Mouse (Mus musculus) liver, embryonic 11.5 days (tissue): Measurements from ENCODE around the gene Uba52. TPM values are rescaled to one million over a fixed set of nuclear protein-coding genes. Genes with fewer than 3 reads are reported as not detected.

ENCODE experiments used
- ATAC-seq: fragments of 200-750 bp; cut with Nextera tagmentation; replicated peaks from 2 replicates; pipeline ENCODE4 v1.8.0; 2017; ENCODE audit warnings: moderate number of reproducible peaks, mild to moderate bottlenecking, moderate TSS enrichment, moderate library complexity; ENCODE audit not compliant: low FRiP score
- DNase-seq: peaks from one replicate; pipeline ENCODE4 v3.0.0-alpha.2; 2017; ENCODE audit warnings: low spot score
- H3K27ac ChIP-seq: fragments of 300-500 bp; sonication (generic); 2 replicates; pipeline ENCODE4 v1.5.1; 2014; ENCODE audit warnings: mild to moderate bottlenecking, low read depth, low read length, control low read depth
- H3K27me3 ChIP-seq: fragments of 300-500 bp; sonication (generic); replicated peaks from 2 replicates; pipeline ENCODE4 v1.6.1; 2014; ENCODE audit warnings: low read length, mixed read lengths; ENCODE audit not compliant: control insufficient read depth, insufficient read depth
- H3K36me3 ChIP-seq: fragments of 300-500 bp; sonication (generic); 2 replicates; pipeline ENCODE4 v1.6.1; 2014; ENCODE audit warnings: mild to moderate bottlenecking, low read length, moderate library complexity, mixed read lengths; ENCODE audit not compliant: control insufficient read depth, insufficient read depth
- H3K4me1 ChIP-seq: fragments of 300-500 bp; sonication (generic); replicated peaks from 2 replicates; pipeline ENCODE4 v1.6.1; 2014; ENCODE audit warnings: low read length, mixed read lengths; ENCODE audit not compliant: control insufficient read depth, insufficient read depth
- H3K4me2 ChIP-seq: fragments of 300-500 bp; sonication (generic); 2 replicates; pipeline ENCODE4 v1.6.1; 2014; ENCODE audit warnings: mild to moderate bottlenecking, control low read depth, moderate library complexity
- H3K4me3 ChIP-seq: fragments of 300-500 bp; sonication (generic); 2 replicates; pipeline ENCODE4 v1.5.1; 2014; ENCODE audit warnings: low read depth, low read length, control low read depth
- H3K9ac ChIP-seq: fragments of 300-500 bp; sonication (generic); 2 replicates; pipeline ENCODE4 v1.6.1; 2014; ENCODE audit warnings: low read depth, low read length, control low read depth
- H3K9me3 ChIP-seq: fragments of 300-500 bp; sonication (generic); 2 replicates; pipeline ENCODE4 v1.6.1; 2016; ENCODE audit warnings: low read length, inconsistent platforms, mixed read lengths; ENCODE audit not compliant: control insufficient read depth
- WGBS: fragments of 180-500 bp; shearing (Covaris S2); extraction: QIAGEN DNeasy Blood & Tissue Kit; methylation state at CpG from one replicate; pipeline ENCODE4 v1.1.7; 2014; 5-methylcytosine and 5-hydroxymethylcytosine counted together
- polyA plus RNA-seq: library from polyadenylated mRNA; unstranded; fragments of >200 nt; fragmentation: Nextera tagmentation; extraction: Ambion mirVana; gene quantifications from 2 replicates; pipeline ENCODE4 v1.2.1, GENCODE M21; 2014

Gene Uba52
- polyA plus RNA-seq, 1 experiment from 2014 or later: 1,077 TPM

DNA sequence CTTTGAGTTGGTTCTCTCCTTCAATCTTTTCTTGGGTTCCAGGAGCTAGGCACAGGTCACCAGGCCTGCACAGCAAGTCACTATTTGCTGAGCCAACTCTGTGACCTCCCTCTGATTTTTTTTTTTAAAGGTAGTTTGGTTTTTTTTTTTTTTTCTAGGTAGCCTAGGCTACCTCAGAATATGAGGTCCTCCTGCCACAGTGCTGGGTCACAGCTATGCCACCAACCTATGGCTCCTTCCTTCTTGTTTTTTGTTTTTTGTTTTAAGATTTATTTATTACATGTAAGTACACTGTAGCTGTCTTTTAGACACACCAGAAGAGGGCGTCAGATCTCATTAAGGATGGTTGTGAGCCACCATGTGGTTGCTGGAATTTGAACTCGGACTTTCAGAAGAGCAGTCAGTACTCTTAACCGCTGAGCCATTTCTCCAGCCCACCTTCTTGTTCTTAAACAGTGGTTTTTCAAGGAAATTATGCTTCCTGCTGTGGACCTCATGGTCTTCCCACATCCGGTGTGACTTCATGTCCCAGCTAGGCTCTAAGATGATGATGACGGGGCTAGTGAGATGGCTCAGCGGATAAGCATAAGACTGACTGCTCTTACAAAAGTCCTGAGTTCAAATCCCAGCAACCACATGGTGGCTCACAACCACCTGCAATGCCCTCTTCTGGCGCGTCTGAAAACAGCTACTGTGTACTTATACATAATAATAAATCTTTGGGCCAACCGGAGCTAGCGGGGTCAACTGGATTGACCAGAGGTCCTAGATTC is 39.0 kb upstream of the Uba52 start:
- Histone ChIP-seq H3K27me3 (no peaks in the 10 kb centered on the region), H3K4me3 (no peak overlapping the region), H3K27ac (no peak overlapping the region), H3K4me2 (no peak overlapping the region), H3K4me1 (peaks cover 60% of the 10 kb centered on the region), H3K9ac (no peak overlapping the region), H3K36me3 (peaks cover 3% of the 10 kb centered on the region; the same call in 1 of the 2 replicates), H3K9me3 (no peaks in the 10 kb centered on the region)
- DNase-seq (no peak), ATAC-seq (no peak)
- 70% methylated on average over 10 of the region's 10 CpGs for WGBS

DNA sequence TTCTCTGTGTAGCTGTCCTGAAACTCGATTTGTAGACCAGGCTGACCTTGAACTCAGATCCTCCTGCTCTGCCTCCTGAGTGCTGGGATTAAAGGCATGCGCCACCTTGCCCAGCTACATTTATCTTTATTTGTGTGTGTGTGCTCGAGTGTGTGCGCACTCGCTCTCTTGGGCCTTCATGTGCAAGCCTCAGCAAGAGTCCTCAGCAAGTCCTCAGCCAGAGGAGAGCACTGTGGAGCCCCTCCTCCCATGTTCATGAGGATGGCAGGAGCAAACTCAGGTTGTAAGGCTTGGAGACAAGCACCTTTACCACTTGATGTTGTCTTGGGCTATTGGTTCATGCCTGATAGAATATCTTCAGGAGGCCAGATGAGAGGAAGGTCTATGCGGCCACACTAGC is 37.2 kb upstream of the Uba52 start:
- ATAC-seq (no peak), DNase-seq (no peak)
- Histone ChIP-seq H3K4me3 (no peak overlapping the region), H3K27me3 (no peaks in the 10 kb centered on the region), H3K9ac (no peak overlapping the region), H3K9me3 (no peaks in the 10 kb centered on the region), H3K4me2 (no peak overlapping the region), H3K27ac (no peak overlapping the region), H3K4me1 (peaks cover 67% of the 10 kb centered on the region), H3K36me3 (peaks cover 3% of the 10 kb centered on the region; the same call in 1 of the 2 replicates)
- WGBS: 82% methylated on average over 6 of the region's 6 CpGs

DNA sequence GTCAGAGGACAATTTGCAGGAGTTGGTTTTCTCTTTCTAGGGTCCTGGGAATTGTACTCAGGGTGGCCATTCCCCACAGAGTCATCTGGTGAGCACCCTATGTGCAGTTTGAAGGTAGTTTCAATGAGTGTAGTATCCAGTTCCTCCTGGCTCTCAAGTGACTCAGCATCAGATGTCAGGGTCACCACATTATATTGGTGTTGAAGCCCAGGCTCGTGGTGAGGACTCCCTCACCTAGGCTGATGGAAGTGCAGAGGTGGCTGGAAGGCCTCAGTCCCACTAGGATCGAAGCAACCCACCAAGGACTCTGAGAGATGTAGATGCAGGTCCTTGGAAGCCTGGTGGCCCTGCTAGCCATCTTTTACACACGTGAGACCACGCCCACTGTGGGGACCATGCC is 35.8 kb upstream of the Uba52 start:
- ATAC-seq (no peak), DNase-seq (no peak)
- Histone ChIP-seq H3K27ac (no peak overlapping the region), H3K4me3 (no peak overlapping the region), H3K36me3 (peaks cover 3% of the 10 kb centered on the region; the same call in 1 of the 2 replicates), H3K4me1 (peaks cover 64% of the 10 kb centered on the region), H3K9ac (no peak overlapping the region), H3K4me2 (no peak overlapping the region), H3K9me3 (no peaks in the 10 kb centered on the region), H3K27me3 (no peaks in the 10 kb centered on the region)
- WGBS: 75% methylated on average over 4 of the region's 4 CpGs

DNA sequence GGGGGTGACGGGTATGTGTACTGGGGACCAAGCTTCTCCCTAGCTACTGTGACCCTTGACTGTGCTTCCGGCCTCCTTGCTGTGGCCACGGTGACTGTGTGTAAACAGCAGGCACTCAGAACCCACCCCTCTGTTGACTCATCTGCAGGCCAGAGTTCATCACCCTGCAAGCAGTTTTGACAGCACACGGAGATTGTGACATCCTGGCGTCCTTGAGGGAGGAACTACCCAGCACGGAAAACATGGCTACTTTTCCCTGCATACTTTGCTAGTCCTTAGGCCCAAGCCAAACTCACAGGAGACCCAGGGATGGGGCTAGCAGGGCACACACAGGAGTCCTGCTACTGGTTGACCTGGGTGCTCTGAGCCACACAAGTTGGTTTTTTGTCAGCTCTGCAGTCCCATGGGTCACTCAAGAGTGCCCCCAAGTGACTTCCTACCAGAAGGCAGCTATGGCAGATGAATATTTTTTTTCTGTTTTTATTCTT is 33.6 kb upstream of the Uba52 start:
- H3K27me3 ChIP-seq: no peaks in the 10 kb centered on the region
- 49% methylated on average over 6 of the region's 6 CpGs for WGBS
- no peaks in the 10 kb centered on the region for H3K9me3 ChIP-seq
- no peak for ATAC-seq
- H3K4me1 ChIP-seq: peaks cover 69% of the 10 kb centered on the region
- peaks cover 3% of the 10 kb centered on the region; the same call in 1 of the 2 replicates for H3K36me3 ChIP-seq
- H3K4me2 ChIP-seq: peak overlapping the region; percentile 36
- no peak overlapping the region for H3K9ac ChIP-seq
- H3K4me3 ChIP-seq: peak overlapping the region; percentile 6; the same call in 1 of the 2 replicates
- DNase-seq: no peak
- H3K27ac ChIP-seq: peak overlapping the region; percentile 87

DNA sequence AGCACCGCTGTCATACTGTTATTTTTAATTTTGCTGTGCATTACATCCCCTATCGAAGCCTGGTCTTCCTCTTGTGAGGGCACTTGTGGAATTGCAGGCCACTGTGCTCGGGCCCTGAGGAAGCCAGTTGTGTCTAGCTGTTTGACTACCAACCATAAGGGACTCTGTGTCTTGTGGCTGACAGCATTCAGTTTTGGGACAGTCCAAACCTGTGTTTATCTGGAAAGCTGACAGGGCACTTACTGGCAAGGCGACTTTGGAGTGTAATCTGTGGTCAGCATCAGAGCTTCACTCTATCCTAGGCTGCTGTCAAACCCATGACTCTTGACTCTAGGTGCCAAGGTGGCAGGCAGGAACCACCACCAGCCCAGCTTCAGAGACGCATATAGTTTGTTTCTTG is 30.5 kb upstream of the Uba52 start:
- Histone ChIP-seq H3K27ac (no peak overlapping the region), H3K4me1 (peaks cover 56% of the 10 kb centered on the region), H3K9me3 (no peaks in the 10 kb centered on the region), H3K9ac (peak overlapping the region; percentile 84; the same call in 1 of the 2 replicates), H3K4me3 (peak overlapping the region; percentile 78; the same call in 1 of the 2 replicates), H3K27me3 (no peaks in the 10 kb centered on the region), H3K4me2 (peak overlapping the region; percentile 93), H3K36me3 (peaks cover 13% of the 10 kb centered on the region; the same call in 1 of the 2 replicates)
- ATAC-seq (no peak), DNase-seq (no peak)
- WGBS: 71% methylated on average over 5 of the region's 5 CpGs

DNA sequence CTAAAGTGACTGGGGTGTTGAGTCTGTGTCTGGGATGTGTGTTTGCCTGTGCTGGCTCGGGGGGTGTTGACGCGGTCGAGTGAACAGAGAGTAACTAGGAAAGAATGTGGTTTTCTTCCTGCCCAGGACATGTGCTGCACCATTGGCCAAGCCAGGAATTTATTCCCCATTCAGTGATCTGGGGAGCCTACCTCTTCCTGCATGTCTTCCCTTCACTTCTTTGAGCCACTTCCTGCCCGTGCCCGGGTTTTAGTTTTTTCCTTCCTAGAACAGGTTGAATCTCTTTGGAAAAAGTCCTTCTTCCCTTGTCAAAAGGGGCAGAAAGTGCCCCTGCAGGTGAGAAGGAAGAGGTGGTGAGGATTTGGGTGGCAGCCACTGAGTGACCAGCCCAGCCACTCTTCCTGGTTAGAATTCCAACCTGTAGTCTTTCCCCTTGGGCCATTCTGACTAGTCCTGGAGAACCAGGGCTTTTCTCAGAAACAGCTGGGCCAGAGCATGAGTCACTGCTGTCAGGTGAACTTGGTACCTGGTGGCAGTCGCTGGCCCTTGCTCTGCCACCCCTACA is 30.0 kb upstream of the Uba52 start:
- ATAC-seq (no peak), DNase-seq (no peak)
- H3K4me1 ChIP-seq: peaks cover 52% of the 10 kb centered on the region
- H3K36me3 ChIP-seq: peaks cover 14% of the 10 kb centered on the region; the same call in 1 of the 2 replicates
- no peak overlapping the region for H3K27ac ChIP-seq
- H3K4me2 ChIP-seq: peak overlapping the region; percentile 93
- 31% methylated on average over 7 of the region's 7 CpGs for WGBS
- no peaks in the 10 kb centered on the region for H3K27me3 ChIP-seq
- H3K9ac ChIP-seq: peak overlapping the region; percentile 84
- H3K4me3 ChIP-seq: peak overlapping the region; percentile 78
- H3K9me3 ChIP-seq: no peaks in the 10 kb centered on the region

DNA sequence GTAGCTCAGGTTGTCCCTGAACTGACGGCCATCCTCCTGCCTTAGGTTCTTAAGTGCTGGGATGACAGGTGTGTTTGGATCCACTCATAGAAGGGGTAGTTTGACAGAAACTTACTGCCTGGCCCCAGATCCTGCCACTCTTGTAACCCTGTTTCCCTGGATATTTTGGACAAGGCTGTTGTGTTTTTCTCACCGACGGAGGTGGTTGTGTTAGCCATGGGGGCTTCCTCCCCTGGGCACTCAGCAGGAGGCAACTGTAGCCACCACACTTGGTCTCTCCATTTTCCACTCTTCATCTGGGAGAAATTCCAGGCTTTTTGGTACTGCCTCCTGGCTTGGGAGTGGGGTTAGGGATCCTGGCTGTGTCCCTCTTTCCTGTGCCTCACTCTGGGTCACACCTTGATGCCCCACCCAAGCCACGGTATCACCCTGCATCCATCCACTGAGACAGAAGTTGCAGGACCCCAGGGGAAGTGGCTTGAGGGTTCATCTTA is 29.5 kb upstream of the Uba52 start:
- Histone ChIP-seq H3K27ac (peak overlapping the region; percentile 94; the same call in 1 of the 2 replicates), H3K9ac (peak overlapping the region; percentile 84), H3K36me3 (peaks cover 19% of the 10 kb centered on the region; the same call in 1 of the 2 replicates), H3K4me2 (peak overlapping the region; percentile 93), H3K9me3 (no peaks in the 10 kb centered on the region), H3K4me3 (peak overlapping the region; percentile 78), H3K4me1 (peaks cover 48% of the 10 kb centered on the region), H3K27me3 (no peaks in the 10 kb centered on the region)
- WGBS: 7% methylated on average over 4 of the region's 4 CpGs
- DNase-seq (no peak), ATAC-seq (no peak)

DNA sequence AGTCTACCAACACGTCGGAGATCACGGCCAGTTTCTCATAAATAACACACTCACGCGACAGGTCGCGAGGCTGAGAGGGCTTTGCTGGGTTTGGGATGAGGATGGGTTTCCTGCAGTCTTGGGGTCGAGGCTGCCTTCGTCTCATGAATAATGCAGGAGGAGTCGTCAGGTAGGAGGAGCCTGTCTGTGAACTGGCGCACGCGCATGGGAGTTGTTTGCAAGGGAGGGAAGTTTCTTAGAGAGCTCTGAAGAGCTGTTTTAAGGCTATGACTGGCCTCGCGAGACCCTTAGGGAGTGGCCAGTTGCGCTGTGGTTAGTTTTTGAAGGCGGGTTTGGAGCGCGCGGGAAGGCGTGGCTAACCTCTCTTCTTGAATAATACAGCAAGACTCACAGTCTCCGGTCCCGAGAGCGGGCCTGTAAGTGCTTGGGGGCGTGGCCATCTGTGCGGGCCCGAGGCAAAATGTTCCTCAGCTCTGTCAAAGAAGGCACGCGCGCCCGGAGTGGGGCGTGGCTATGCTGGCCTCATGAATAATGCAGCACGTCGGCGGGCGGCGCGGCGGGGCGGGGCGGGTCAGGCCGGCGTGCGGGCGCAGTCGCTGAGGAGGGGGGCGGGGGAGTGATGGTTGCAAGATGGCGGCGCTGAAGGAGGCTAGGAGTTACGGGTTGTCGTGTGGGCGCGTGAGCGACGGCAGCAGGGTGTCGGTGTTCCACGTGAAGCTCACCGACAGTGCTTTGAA is 28.6 kb upstream of the Uba52 start, which contains the start of gene Ell:
Gene Ell, plus strand, starts transcription at position 381 of the 737 bp plus-strand sequence.
- H3K4me1 ChIP-seq: peaks cover 41% of the 10 kb centered on the region
- DNase-seq: peak; percentile 100
- ATAC-seq: peak; percentile 87
- H3K9me3 ChIP-seq: no peaks in the 10 kb centered on the region
- peak within 1 kb of the TSS; percentile 94 for H3K27ac ChIP-seq
- H3K4me2 ChIP-seq: peak within 1 kb of the TSS; percentile 93
- H3K4me3 ChIP-seq: peak within 1 kb of the TSS; percentile 78
- peaks cover 23% of the 10 kb centered on the region; the same call in 1 of the 2 replicates for H3K36me3 ChIP-seq
- H3K27me3 ChIP-seq: no peaks in the 10 kb centered on the region
- WGBS: under 1% methylated on average over 58 of the region's 58 CpGs
- peak within 1 kb of the TSS; percentile 84 for H3K9ac ChIP-seq
